Mouse (Mus musculus) lung, postnatal 4 days (tissue): ENCODE data around the gene Olfr750.

ENCODE experiments used
- DNase-seq, 2 experiments: peaks; one replicate each; pipeline ENCODE4 v3.0.0; 2021

Gene Olfr750

DNA sequence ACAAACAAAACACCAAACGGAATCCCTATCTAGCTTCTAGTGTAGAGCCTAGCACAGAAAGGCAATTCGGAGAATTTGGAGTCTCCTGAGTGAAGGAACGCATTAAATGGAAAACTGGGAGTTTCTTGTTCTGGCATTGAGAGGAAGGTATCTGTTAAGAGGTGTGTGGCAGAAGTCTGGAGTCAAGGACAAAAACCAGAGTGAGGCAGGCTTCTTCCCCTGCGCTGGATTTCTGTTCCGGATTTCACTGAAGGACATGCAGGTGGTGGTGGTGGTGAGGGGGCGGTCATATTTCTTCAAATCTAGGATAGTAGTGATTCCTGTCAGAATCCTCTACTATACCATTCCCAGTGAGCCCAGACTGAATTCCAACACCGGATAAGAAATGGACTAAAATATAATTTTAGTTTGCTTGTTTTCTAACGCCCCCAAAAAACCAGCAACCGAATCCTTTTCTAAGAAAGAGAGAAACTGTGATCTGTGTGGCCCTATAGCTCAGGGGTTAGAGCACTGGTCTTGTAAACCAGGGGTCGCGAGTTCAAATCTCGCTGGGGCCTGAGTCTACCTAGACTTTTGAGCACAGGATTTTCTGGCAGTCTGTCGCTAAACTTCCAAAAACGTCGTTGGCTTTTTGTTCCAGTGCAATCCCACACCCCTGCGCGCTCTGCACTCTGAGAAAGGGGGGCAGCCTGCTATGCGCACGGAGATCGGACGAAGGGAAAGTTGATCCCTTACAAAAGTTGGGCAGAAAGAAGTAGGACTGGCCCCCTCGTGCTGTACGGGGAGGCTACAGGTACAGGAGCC is 14.1 kb upstream of the Olfr750 start:
- DNase-seq = peak; percentile 79 to 84

DNA sequence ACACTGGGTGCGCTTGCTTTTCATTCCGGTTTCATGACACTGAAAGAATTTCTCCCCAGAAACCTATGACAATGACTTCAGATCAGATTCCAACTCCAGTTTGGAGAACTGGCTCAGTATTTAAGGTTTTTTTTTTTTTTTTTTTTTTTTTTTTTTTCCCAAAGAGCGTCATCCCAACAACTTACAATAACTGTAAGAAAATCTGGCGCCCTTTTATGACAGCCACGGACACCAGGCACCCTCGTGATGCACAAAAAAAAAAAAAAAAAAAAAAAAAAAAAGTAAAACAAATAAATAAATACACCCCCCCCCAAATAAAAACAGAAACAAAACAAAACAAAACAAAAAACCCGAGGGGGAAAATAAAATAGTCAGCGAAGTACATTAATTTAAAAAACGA is 13.5 kb upstream of the Olfr750 start:
- DNase-seq = no peak

DNA sequence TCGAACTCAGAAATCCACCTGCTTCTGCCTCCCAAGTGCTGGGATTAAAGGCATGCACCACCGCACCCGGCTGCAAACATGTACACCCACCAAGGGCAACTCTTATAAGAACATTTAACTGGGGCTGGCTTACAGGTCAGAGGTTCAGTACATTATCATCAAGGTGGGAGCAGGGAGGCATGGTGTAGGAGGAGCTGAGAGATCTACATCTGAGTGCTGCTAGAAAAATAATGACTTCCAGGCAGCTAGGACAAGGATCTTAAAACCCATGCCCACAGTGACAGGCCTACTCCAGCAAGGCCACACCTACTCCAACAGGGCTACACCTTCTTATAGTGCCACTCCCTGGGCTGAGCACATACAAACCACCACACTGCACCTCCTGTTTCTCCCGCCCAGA is 11.7 kb upstream of the Olfr750 start:
- no peak for DNase-seq

DNA sequence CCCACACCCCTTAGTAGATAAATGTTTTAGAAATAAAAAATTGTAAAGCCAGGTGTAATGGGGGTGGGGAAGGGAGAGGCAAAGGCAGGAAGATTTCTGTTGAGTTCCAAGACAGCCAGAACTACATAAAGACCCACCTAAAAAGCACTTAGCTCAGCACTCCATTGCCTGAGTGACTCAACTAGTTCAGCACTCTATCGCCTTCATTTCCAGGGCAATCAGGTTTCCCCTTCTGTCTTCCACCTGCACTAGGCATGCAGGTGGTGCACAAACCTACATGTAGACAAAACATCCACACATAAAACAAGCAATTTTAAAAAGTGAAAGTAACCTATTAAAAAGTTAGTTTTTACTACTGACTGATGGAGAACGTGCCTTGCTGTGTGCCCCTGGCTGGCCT is 10.9 kb upstream of the Olfr750 start:
- no peak for DNase-seq

DNA sequence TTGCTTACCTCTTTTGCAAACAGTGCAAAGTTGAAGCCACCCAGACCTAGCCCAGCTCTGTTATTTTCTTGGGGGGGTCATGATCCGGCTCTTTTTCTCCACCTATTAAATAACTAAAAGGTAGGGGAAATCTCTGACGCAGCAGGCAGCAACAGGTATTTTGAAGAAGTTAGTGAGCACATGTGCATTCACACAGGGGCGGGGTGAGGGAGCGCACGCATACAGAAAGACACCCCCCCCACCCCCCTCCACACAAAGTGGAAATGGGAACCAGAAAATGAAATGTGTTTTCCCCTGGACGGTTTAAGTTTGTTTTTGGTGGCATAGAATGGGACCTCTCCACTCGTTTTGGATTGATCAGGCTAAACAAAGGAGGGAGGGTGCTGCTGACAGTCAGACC is 9.6 kb upstream of the Olfr750 start:
- DNase-seq = no peak

DNA sequence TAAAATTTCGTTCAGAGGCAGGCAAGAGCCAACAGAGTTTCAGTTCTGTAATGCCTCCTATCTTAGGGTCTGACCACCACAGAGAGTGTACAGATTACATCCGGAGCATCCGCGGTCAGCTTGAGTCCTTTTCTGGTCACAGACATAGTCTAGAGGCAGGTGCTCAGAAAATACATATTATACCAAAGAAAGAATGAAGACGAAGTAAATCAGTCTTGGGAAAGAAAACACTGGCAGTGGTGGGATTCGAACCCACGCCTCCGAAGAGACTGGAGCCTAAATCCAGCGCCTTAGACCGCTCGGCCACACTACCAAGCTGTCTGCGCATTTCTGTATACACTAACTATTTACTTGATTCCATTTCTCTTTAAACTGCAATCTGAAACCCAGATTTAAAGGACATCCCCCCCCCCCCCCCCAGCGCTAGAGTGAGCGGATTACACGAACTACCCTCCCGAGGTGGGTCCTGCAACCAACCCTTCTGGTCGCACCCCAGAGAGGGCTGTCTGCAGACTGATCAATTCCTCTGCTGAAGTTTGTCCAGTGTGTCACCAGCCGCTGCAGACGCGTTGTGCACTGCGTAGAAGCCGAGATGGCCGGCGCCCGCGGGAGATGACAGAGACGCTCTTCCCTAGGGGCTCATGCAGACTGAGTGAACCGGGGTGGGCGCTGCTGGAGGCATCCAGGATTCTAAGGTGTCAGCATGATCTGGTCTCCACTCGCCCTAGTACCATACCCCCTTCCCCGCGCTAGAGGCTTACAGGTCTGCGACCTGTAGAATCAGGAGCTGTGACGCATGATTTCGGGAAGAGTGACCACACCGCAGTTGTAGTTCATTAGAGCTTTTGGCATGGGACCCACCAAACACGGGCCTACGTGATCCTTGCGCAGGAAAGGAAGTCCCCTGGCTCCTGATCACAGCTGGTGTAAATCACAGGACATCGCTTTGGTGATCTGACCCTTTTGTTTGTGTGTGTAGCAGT is 8.7 kb upstream of the Olfr750 start:
- peak; percentile 55 to 62 for DNase-seq

DNA sequence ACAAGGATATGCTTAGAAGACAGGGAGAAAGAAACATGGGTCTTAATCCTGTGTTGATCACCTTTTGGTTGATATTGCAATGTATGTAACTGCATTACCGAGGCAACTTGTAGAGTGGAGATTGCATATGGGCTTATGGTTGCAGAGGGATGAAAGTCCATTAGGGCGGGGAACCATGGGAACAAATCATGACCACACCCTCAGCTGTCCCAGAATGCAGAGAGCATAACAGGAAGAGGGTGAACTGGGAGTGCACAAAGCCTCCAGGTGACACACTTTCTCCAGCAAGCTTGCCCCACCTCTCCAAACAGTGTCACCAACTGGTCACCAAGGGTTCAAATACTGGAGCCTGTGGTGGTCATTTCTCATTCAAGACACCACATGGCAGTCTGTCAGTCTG is 6.8 kb upstream of the Olfr750 start:
- DNase-seq = no peak

DNA sequence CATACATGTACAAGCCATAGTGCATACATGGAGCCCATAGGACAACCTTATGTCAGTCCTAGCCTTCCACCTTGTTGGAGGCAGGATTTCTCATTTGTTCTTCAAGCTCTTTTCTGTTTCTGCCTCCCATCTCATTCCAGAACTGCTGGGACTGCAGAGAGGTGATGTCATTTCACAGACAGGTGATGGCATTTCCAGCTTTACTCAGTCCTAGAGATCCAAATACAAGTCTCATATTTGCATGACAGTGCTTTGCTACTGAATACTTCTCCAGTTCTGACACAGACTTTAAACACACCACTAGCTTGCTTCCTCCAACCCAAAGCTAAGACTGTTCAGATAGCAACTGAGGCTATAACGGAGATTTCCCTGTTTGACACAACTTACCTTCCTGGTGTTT is 4.9 kb upstream of the Olfr750 start:
- no peak for DNase-seq

DNA sequence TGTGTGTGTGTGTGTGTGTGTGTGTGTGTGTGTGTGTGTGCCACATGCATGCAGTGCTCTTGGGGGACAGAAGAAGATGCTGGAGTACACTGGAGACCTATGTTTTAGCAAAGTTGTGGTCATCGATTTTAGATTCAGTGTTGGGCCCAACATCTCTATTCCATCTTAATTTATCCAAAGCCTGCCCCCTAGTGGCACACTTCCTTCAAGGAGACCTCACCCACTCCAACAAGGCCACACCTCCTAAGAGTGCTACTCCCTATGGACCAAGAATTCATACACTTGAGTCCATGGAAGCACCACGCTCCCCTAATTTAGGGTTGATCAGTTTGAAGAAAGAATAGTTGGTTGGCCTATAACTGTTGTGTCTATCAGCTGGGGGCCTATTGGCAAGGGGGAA is 4.6 kb downstream of the Olfr750 start:
- peak in 1 of 2 experiments; percentile 63 for DNase-seq

DNA sequence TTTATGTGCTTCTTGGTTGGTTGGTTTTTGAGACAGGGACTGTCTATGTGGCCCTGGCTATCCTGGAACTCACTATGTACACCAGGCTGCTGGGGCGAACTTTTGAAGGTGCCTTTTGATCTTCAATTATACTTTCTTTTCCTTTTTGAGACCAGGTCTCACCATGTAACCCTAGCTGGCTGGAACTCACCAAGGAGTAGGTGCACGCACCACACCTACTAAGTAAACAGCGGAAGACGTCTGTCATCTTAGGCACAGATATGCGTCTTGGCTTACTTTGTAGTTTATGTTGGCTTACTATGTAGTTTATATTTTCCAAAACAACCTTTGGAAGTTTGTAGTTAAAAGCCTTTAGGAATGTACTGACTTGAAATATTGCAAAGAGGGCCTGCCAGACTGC is 5.3 kb downstream of the Olfr750 start:
- no peak for DNase-seq

DNA sequence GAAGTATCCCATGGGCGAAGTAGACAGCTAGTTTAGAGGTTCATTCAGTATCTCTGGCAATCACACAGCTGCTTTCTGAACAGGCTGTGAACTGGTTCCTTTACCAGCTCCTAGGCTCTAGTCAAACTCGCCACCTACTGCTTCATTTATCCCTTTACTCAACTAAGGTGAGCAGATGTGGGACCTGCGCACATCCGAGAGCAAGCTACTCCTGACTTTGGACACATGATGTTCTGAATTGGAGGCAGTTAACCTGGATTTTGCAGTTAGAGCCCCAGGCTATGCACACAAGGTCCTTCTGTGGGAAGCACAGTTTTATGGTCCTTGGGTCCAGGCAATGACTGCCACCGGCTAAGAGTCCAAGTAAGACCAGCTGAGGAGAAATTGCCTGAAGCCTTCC is 13.5 kb downstream of the Olfr750 start:
- no peak for DNase-seq

DNA sequence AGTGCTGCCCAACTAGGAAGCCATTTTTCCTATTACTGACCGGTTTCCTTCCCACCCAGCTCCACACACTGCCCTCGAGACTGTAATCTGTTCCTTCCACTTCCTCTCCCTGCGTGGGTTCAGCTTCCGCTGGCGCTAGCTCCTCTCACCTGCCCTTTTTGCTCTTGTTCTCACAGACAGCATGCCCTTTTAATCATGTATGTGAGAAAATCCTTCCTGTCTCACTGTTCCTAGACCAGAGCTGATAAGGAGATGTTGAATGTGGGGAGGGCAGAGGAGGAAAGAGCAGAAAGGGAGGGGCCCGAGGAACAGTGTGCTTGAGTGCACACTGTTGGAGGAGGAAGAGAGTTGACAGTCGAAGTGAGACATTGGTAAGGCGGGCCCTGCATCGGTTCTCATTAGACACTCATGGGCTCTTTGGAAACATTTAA is 16.8 kb downstream of the Olfr750 start, which contains the start of gene Rnase12:
Rnase12 (minus strand) TSS at position 261 of the 431 bp plus-strand sequence.
- DNase-seq = no peak

DNA sequence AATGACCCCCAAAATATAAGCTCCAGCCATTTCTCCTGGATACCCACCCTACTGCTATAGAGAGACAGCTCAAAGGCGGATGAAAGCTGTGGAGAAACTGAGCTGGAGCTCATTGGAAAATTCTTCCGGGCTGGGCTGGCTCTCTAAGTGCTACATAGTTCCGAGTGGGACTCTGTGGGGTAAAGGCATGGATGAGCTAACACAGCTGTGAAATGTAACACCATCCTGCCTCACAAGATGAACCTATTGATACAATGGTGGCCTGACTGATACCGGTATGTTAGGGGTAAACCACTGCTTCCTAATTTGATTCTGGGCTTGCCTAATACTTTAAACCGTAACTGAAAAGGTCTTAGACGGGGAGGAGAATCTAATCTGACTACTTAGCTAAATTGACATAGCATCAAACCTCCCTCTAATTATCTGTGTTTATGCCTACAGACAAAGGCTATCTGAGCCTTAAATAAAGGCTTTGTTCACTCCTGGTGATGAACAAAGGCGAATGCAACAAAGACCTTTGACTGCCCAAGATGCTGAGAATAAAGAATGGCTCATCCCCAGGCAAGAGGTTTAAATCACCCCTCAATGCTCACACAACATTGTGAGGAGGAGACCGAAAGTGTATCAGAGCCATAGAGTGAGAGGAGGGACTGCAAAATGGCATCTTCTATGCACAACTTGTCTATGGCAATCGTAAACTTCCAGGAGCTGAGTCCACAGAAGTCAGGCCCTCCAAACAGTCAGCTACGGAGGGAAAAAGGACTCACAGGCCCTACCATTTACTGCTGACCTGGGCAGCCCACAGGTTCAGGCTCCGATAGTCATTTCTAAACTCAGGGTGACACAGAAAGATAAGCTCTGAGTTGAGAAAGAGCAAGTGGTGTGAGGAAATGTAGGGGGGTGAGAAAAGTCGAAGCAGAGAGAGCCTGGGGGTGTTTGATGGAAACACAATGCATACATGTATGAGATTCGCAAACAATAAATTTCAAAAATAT is 19.7 kb downstream of the Olfr750 start:
- no peak for DNase-seq

DNA sequence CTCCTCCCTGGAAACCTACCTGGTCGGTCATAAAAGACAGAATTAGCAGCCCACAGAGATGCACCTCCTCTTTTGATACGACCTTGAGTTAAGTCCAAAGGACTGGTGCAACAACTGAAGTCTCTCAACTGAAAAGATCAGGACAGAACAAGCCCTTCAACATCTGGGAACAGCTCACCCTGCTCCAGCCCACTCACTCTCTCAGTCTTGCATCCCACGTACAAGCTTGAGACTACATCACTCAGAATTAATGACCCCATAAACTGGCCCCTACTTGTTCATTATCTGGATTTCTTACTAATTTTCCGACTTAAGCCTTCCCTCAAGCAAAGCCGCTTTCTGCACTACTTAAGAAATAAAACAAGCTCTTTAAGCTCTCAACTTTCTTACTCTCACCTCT is 21.1 kb downstream of the Olfr750 start:
- DNase-seq = no peak

DNA sequence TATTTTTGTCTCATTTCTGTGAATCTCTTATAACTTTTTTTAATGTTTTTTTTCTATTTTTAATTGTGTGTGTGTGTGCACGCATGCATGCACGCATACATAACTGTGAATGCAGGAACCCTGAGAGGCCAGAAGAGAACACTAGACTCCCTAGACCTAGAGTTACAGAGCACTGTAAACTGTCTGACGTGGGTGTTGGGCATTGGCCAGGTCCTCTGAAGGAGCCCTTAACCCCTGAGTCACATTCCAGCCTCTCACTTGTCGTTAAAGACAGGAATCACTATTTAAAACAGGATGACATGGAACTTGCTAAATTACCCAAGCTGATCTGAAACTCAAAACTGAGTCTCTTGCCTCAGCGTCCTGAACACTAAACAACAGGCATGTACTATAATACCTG is 22.3 kb downstream of the Olfr750 start:
- no peak for DNase-seq

DNA sequence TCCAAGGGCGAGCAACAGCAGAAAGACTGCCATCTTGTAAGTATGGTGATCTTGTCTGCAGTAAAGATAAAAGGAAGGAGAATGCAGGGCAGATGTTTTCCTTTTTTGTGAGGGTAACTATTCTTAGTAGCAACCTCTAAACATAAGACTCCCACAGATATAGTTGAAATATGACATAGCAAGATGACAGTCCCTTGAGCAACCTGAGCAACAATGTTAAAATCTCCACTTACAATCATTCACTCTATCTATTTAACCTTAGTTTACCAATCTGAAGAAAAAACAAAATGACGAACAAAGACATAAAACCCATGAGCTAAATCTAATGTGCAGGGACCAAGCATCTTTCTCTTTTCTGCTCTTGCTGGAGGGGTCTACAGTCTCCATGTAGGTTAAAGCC is 24.2 kb downstream of the Olfr750 start, which contains the start of gene Rnase11:
Rnase11 (minus strand) TSS at position 101 of the 400 bp plus-strand sequence.
- no peak for DNase-seq

DNA sequence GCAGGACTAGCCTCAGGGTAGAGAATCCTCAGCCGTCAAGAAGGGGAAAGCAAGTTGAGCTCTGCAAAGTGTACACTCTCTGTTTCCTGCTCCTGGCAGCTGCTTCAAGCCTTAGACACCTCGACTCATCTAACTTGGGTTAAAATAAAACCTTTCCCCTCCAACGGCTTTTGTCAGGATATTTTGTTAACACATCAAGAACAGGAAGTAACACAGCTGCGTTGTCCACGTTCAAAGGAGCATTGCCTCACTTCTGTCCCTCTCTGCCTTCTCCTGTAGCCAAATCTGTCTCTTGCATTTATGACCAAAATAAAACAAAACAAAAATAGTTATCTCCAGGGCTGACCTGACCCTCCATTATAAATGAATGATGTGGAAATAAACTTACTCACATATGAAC is 26.4 kb downstream of the Olfr750 start:
- DNase-seq = peak in 1 of 2 experiments; percentile 34

DNA sequence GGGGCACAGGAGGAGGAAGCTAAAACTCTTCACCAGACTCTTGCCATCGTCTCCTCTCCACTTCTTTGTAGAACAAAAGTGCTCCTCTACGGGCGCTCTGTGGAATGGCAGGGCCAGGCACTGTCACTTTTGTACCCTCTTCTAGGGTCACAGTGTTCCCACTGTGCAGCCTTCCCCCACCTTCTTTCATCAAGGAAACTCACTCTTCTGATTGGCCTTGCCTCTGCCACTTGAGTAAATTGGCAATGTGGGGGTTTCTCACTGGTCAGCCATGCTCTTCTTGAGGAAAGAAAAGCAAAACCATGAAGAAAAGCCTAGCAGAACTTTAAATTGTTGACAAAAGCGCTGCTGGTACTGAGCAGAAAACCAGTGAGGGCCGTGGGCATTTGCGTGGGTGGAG is 32.5 kb downstream of the Olfr750 start, which contains the start of gene Rnase9:
Rnase9 (minus strand) TSS at position 101 of the 400 bp plus-strand sequence.
- DNase-seq = no peak

DNA sequence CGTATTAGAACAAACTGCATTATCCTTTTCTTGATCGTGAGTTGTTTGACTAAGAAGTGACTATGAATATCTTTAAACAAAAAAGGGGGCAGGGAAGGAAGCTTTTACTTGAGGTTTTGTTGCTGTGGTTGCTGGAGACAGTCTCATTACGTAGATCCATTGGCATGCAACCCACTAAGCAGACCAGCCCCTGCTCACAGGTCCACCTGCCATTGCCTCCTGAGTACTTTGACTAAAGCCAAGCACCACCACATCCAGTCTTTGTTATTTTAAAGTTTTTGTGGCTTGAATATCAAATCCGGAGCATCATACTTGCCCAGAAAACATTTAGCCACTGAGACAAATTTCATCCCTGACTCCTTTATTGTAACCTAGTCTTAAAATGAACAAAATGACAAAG is 38.0 kb downstream of the Olfr750 start:
- no peak for DNase-seq

DNA sequence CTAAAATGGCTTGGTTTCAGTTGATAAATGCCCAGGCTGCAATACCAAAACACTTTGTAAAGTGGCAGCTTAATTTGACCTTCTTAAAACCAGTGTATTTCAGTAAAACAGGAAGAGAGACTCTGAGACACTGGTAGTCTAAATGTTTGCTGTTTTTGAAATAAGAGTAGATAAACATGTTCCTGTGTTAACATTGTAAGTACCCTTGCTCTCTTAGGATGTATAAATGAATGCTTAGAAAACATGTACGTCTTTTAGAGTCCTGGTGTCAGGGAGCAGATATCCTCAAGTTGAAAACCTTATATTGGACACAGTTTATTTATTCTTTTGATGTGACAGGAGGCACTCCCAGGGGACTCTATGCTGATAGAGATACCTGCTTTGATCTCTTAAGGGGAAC is 39.0 kb downstream of the Olfr750 start:
- DNase-seq = no peak

DNA sequence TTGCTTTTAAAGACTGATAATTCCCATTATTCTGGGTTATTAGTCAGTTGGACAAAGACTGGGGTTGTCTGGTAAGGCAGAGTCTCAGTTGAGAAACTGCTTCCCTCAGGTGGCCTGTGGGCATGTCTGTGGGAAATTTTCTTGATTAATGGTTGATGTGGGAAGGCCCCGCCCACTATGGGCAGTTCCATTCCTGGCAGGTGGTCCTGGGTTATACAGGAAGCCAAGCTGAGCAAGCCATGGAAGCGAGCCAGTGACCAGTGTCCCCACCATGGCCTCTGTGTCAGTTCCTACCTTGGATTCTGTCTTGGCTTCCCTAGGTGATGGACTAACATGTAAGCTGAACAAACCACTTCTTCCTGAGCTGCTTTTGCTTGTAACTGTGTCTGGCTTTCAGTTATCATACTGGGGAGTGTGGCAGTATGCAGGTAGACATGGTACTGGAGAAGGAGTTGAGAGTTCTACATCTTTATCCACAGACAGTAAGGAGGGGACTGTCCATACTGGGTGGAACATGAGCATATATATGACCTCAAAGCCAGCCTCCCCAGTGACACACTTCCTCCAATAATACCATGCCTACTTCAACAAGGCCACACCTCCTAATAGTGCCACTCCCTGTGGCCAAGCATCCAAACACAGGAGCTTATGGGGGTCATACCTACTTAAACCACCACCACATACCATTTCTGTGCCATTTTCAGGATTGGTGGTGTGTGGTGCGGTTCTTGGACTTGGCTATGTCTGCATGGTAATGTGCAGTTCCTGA is 46.7 kb downstream of the Olfr750 start:
- DNase-seq = no peak
